Mouse (Mus musculus) cerebellum, postnatal 14 days (tissue): ENCODE measurements around the gene Fign.
A peak's percentile ranks its signal among the peaks of the same experiment; 100 is the strongest.

Source experiments
- DNase-seq, 2 experiments: peaks; one replicate each; pipeline ENCODE4 v3.0.0; 2021; ENCODE audit warnings: mixed read lengths in 2 of 2

Fign gene

DNA sequence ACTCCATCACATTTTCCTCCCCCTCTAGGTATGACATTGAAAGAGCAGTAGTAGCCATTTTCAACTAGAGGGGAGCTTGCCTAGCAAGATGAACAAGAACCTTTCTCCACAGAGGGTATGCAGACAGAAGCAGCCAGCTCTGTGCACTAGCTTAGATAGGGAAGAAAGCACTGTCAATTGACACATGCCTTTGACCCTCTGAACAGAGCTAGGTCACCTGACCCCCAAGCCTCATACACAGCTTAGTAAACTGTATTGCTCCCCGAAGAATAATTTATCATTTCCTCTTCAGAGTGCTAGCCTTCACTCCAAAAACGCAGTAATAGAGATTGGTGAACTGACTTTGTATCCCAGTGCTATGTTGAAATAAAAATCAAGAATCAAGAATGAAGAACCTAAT lies 49.7 kb downstream of the Fign start:
- DNase-seq: no peak

DNA sequence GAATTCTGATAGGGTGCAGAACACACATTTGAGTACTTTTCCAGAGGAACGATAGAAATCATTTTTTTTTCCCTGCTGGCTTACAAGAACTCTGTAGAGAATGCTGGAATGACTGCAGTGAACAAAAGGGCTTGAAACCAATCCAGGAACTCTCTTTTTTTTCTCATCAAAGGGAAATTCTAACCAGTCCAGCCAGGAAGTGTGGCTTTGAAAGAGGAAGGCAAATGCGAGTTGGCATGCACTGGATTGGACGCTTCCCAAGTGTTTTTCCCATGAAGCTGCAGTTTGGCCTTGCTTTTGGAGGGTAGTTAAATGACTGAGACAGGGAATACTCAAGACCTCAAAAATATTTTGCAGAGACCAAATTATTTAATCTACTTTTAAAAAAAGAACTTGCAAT lies 54.7 kb downstream of the Fign start:
- peak; percentile 59 to 72 for DNase-seq

DNA sequence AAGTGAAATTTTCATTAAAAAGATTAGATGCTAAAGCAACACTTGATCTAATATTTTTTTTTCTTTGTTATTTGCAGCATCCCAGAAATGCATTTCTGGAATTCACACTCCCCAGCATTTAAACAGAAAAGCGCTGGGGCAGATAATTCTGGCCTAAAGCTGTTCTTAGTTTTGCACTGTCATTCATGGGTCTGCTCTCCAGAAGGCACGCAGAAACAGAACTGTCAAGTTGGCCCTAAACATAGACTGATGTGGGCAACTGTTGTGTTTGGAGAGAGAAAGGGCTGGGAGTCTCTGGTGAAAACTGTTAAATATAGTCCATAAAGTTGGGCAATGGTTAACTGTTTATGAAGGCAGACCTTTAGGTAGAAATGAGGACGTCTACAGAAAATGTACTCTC lies 62.4 kb downstream of the Fign start:
- no peak for DNase-seq

DNA sequence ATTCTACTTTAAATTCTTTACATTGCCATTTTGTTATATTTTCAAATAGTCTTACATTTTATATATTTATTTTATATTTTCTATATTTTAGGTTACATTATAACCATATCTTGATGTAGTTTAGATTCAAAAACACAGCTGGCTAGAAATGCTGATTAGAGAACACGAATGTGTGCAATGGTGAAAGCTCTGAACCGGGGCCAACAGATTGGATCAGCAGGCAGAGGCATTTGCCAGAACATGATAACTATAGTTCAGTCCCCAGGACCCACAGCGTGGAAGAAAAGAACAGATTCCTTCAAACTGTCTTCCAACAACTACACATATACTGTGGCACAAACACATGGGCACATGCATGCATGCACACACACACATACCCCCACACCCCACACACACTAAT lies 64.0 kb downstream of the Fign start:
- peak; percentile 20 to 36 for DNase-seq

DNA sequence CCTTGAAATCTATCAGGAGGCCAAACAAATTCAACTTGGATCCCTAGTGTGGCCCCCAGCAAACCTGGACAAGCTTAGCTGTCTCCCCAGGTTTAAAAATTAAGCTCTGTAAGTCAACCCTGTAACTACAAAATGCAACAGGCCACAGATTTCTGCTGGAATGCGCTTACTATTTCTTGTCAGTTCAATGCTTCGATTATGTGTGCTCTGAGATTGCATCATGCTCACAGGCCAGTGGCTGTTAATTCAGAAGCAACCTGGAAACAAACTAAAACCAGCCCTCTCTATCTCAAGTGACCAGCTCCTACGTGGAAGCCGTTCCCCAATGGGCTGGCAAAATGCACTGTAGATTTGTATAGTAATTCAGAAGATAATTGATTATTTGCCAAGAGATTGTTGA lies 71.9 kb downstream of the Fign start:
- DNase-seq: no peak

DNA sequence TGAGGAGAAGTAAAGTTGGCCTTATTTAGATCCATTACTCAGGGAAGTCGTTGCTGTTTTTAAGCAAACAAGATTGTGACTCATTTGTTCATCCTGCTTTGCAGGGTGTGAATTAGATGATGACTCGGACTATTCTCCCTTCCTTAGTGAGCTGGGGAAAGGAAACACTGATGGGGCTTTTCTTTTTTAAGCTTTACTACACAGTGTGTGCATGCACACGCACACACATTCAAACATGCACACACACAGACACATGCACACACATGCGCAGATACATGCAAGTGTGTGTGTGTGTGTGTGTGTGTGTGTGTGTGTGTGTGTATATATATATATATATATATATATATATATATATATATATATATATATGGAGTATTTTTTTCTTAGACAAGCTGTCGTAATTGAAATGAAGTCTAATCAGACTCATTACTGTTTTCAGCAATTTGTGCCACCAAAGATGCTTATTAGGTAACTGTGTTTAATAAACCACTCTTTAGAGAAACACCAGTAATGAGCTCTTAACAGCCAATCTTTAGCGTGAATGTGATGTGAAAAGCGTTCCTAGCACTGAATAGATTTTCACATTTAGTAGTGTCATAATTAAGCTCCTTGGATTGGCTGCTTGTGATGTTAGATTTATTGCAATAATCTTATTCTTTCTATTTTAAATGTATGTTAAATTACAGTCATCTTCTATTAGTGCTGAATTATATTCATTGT lies 103.4 kb downstream of the Fign start:
- DNase-seq: no peak

DNA sequence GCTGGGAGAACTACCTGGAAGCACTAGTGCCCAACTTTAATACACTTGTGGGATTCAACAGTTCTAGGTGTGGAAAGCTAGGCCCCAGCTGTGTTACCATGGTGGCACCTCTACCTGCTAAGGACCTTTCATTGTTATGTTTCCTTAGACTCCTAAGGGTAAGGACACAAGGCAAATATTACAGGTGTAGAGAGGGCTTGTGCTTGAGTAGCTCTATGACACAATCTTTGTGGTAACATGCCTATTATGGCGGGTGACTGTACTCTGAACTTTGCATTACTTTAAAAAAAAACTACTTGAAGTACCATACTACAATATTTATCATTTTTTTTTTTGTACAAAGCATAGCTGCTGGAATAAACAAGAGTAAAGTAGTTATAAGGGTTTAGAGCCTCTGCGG lies 112.4 kb downstream of the Fign start:
- no peak for DNase-seq

DNA sequence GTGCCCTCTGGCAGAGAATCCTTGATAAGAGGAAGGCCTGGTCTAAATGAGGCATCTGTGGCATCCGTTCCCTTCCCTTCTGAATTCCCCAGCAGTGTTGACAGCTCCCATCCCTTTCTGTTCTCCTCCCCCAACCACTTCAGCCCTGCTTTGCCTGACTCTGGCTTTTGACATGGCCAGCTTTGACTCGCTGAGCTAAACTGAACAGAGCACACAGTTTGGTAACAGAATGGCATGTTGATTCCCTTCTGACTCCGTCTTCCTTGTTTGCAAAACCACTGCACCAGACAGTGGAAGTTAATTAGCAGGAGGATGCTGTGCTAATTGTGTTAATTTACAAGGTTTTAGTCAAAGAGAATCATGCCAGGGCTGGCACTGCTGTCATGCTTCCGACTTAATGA lies 115.5 kb downstream of the Fign start:
- DNase-seq: no peak

DNA sequence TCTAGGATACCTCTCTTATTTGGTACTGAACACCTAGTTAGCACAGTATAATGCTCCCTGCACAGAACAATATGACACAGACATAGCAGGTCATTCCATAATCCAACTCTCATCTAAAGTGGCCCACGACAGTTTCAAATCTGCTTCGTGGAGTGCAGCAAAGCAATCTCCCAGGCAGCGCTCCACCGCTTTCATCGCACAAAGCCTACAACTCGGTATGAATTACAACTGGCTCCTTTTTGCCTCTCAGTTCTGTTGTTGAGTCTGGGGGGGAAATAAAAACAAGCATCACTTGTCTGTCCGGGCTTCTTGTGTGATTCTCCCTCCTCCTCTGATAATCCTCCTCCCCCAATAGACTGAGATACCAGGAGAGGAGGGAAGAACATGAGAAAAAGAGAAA lies 116.4 kb downstream of the Fign start:
- DNase-seq: no peak

DNA sequence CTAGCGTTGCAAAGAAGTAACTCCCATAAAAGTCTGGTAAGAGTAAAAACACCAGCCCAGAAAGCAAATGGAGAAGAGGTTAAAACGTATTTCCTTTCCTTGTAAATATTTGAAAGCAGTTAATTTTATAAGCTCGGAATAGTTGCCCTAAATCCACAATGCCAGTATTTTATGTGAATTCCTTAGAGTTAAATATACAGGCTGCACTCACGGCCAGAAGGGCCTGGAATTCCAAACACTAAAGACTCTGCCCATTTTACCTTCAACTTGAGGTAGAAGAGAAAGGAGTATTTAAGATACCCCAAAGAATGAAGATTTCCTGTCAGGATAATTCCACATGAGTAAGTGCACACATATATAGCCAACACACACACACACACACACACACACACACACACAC lies 128.2 kb downstream of the Fign start:
- DNase-seq: no peak

DNA sequence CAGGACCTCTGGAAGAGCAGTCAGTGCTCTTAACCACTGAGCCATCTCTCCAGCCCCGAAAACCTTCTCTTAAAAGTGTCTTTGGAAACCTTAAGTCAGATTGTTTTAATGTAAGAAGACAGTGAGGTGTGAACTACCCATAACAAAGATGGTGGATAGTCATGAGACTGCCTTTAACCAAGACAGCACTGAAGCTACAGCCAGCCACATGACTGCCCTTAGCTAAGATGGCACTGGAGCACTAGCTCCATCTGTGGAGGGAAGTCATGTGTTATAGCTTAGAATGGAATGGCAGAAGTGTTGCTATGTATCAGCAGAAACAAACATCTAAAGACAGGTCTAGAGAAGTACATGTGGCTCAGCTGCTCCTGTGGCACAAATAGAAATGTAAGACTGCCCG lies 166.8 kb downstream of the Fign start:
- DNase-seq: no peak

DNA sequence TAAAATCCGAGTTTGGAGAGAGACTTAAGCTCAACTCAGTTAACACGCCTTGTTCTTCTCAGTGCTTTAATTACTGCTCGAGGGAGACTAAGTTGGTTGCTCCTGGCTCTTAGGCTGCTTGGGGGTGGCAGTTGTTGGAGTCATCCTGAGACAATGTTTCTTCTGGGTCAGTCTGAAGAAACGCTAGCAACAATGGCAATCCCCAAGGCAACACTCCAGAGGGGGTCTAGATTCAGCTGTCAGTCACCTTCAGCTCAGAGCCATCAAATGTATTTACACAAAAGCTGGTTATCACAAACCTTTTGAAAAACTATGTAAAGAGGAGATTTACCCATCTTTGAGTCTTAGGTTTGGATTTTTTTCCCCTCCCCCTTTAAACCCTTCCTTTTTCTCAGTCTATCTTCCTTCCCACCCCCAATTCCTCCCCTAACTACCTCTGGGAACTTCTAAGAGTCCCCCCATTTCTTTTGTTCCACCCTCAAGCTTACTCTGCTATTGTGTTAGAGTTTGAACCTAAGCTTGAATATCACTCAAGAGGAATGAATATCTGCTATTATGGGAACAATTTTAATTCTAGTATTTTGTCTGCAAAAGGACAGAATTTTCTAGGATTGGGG lies 171.2 kb downstream of the Fign start:
- DNase-seq: no peak

DNA sequence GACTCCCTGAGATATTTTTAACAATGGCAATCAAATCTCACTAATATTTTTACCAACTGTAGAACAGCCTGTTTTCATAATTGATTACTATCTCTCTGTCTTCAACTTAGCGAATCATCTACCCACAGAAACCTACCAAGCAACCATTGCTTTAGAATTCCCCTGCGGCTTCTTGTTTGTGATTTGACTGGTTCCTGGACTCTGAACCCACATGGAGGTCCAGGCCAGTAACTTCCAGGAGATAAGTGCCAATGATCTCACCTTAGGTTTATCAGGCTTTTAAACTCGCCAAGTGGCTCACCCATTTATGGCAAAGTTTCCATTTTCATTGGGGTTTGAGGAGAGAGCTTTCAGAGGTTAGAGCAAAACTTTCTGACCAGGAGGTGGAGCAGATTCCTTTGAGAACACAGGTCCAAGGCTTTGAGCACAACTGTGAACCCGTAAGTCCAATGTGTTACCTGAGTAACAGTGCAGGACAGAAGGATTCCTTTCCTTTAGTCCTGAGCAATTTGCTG lies 172.1 kb downstream of the Fign start:
- DNase-seq: no peak
